Mouse (Mus musculus): ENCODE measurements around the gene Olfr1417.

GRCm38 (mm10) chr19:11854821-11855220 lies 15.8 kb upstream of the Olfr1417 start:
- TF ChIP-seq CTCF (IDR thresholded peaks at IDR 0.05; ENCODE audit: borderline replicate concordance, extremely low read depth, insufficient read depth, insufficient read length) (no peak), POLR2A (IDR thresholded peaks at IDR 0.05; ENCODE audit: borderline replicate concordance, extremely low read depth, insufficient read depth, insufficient read length, poor library complexity, severe bottlenecking) (no peak)

Data from brain, embryonic 14.5 days (tissue).